Mouse (Mus musculus): ENCODE results near the gene Sucla2. TPM values are rescaled to one million over a fixed set of nuclear protein-coding genes. Genes with fewer than 3 reads are reported as not detected.

The Sucla2 gene
- total RNA-seq (2017) = 79.3 to 102 TPM (median 99.6 TPM) in 3 replicates

DNA sequence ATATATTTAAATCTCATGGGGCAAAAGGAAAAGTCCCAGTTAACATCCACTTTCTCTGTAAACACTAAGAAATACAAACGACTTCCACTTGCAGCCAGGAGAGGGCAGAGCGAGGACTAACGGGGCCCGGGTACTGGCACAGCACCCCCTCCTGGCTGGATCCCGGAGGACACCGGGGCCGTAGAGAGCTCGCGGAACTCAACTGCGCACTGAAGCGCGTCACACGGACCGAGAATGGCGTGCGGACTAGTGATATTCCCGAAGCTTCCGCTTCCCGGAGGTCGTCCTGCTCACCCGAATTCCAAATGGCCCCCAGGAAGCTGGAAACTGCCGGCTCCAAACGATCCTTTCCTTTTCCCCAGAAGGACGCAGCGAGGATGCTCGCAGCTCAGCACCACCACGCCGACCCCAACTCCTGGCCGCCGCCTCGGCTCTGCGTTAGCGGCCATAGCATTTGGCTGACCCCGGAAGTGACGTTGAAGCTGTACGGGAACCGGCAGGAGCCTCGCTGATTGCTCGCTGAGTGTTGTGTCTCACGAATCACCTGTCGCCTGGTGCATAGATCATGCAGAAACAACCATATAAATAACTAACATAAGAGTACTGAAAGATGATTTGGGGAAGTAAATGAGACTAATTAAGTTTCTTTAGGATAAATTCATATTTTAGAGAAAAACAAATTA is at the start of gene Sucla2:
Gene Sucla2, plus strand, starts transcription at position 554 of the 683 bp plus-strand sequence.
- peak; percentile 98 for ATAC-seq (replicated peaks; ENCODE audit: insufficient number of reproducible peaks, low FRiP score, low TSS enrichment, poor library complexity, severe bottlenecking)

DNA sequence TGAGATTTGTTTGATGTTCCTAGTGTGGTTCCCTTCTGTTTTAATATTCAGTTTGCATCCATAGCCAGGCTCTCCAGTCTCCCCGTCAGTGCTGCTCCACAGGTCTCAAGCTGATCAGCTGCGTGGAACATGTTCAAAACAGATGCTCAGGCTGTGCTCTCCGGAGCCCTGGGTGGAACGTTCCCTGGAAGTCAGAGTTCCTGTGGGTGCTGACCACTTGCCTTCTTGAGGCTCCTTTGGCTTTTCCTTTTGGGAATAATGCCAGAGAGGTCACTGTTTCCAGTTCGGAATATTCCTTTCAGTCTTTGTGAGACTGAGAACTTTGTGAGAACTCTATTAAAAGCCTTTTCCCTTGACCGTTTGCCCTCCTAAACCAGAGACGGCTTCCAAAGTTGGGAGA is 49.6 kb upstream of the Sucla2 start:
- ATAC-seq (replicated peaks; ENCODE audit: insufficient number of reproducible peaks, low FRiP score, low TSS enrichment, poor library complexity, severe bottlenecking) = no peak

DNA sequence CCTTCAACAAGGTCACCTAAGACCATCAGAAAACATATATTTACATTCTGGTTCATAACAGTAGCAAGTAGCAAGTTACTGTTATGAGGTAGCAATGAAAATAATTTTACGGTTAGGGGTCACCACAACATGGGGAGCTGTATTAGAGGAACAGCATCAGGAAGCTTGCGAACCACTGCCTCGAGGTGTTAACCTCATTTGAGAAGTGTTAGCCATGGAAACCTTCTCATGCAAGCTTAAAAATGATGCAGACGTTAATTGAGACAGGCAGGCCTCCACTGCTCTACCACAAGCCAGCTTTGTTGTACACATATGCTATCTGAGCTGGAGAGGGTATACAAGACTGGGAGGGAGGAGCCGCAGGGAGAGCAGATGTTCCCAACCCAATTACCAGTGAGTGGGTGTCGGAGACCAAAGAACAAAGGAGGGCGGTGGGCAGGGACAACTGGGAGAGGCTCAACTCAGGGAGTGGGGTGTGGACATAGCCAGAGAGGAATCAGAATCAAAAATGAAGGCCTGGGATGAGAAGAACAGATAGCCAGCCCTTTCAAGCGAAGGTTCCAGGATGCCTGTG is 48.7 kb upstream of the Sucla2 start:
- ATAC-seq (replicated peaks; ENCODE audit: insufficient number of reproducible peaks, low FRiP score, low TSS enrichment, poor library complexity, severe bottlenecking) = 0 out of 2 replicates have a peak, but pooled peaks have one; percentile 30

DNA sequence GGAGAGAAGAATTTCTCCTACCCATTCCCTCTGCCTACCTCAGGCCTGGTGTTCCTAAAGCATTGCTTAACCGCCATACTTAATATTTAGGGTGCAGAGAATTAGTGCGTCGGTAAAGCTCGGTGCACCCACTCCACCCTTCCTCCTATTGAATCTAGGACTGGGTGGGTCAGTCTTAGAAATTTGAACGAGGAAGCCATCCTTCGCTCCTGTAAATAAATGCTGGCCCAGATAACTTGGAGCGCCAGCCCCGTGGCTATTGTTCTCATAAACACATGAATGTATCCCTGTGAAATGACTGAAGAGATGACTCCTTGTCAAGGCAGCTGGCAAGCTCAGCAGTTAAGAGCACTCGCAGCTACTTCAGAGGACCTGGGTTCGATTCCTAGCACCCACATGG is 48.0 kb upstream of the Sucla2 start:
- ATAC-seq (replicated peaks; ENCODE audit: insufficient number of reproducible peaks, low FRiP score, low TSS enrichment, poor library complexity, severe bottlenecking) = no peak

DNA sequence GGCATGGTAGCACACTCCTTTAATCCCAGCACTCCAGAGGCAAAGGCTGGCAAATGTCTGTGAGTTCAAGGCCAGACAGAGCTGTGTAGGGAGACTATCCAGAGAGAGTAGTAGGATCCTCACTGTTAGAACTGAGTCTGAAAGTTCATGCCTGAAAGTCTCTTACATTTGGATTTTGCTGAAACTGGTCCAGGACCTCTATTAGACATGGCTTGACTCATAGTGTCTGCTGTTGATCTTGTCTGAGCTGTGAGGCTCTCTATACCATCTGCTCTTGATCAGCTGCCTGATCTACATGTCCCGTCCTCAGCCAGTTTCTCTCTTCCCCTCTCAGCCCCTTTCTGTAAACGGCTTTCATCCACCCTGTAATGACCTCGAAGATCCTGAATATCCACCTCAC is 46.8 kb upstream of the Sucla2 start:
- no peak for ATAC-seq (replicated peaks; ENCODE audit: insufficient number of reproducible peaks, low FRiP score, low TSS enrichment, poor library complexity, severe bottlenecking)

DNA sequence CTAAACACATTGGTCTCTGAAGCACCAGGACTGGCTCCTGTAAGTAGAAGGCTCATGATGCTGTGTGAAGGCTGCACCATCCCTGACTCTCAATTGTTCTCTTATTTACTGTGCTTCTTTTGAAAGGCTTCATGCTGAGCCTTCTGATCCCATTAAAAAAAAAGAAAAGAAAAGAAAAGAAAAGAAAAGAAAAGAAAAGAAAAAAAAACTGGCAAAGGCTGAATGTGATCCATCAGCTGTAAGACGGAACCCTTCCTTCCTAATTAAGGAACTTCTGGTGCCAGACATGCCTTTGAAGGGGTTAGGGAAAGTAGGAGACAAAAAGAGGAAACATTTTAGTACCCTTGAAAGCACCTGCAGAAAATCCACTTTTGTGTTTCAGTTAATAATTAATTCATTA is 45.3 kb upstream of the Sucla2 start:
- ATAC-seq (replicated peaks; ENCODE audit: insufficient number of reproducible peaks, low FRiP score, low TSS enrichment, poor library complexity, severe bottlenecking) = no peak

DNA sequence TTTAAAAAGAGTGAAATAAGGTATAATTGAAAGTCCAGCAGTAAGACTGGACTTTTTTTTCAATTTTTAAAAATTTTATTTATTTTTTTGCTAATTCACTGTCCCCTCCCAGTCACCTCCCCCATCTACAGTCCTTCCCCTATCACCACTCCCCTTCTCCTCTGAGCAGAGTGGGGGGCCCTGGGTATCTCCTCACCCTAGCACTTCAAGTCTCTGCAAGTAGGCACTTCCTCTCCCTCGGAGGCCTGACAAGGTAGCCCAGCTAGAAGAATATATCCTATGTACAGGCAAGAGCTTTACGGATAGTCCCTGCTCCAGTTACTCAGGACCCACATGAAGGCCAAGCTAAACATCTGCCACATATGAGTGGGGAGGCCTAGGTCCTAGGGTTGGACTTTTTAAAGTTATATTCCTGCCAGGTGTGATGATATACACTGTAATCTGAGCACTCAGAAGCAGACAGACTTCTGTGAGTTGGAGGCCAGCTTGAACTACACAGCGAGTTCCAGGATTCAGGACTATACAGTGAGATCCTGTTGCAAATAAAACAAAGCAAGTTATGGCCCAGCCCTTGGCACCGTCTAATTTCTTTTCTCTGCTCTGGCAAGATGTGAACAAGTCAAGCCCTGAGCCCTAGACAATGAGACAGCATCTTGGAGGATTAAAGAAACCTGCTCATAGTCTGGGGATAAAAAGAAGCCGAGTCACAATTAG is 41.4 kb upstream of the Sucla2 start:
- no peak for ATAC-seq (replicated peaks; ENCODE audit: insufficient number of reproducible peaks, low FRiP score, low TSS enrichment, poor library complexity, severe bottlenecking)

DNA sequence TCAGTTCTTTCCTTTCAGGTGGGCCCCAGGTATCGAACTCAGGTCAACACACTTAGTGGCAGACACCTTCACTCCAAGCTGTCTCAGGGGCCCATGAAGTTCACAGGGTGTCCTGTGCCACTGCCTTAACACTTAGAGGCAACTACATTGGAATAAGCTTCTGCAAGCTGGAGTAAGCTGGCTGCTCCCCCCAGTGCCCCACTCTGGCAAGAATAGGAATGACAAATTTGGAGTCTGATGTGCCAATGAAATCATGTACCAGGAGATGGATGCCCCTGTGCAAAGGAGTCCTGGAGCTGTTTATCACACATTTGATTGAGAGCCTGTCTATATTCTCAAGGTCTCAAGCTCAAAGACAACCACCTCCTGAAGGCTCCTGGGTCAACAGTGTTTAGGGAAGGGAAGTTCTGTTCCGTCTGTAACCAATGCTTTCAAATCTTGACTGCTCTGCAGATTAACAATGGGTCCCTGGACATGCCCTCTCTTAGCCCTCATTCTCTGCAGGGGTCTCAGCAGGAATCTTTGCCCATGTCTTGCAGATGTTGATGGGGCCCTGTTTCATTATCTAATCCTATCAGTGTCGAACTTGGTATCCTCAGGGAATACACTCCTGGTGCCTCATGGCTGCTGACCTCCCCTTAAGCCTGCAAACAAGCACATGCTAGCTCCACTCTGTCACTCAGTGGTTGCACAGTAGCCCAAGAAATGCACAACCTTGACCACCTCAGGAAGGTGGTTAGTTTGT is 40.6 kb upstream of the Sucla2 start:
- no peak for ATAC-seq (replicated peaks; ENCODE audit: insufficient number of reproducible peaks, low FRiP score, low TSS enrichment, poor library complexity, severe bottlenecking)

DNA sequence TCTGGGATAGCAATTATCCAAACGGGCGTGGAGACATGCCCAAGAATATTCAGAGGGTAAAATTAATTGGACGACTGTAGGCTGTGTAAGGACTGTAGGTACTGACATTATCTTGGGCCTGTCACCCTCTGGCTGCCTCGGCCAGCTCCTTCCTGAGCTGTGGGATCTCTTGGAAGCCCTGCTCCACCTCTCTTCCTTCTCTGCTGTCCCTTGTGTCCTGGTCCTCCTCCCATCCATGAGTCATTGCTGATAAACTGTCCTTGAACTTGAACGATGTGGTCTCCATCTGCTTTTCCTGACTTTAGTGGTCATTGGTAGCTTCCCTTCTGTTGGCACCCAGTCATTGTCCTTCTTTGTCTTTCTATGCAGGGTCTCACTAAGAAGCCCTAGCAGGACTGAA is 38.5 kb upstream of the Sucla2 start:
- ATAC-seq (replicated peaks; ENCODE audit: insufficient number of reproducible peaks, low FRiP score, low TSS enrichment, poor library complexity, severe bottlenecking) = no peak

DNA sequence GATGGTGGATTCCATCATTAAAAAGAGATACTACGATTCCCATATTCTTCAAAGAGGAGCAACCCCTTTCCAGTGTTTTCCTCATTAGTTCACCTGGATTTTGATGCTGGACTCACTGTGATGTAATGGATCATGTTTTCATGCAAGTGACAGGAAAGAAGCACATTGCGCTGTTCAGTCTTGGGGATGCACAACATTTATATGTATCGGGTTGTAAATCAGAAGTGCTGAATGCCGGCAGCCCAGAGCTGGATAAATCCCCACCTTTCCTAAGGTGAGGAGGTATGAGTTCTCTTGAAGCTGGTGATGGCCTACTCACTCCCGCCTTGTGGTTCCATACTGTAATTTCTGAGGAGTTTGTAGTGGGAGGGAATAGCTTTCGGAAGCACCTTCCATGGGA is 31.8 kb upstream of the Sucla2 start:
- no peak for ATAC-seq (replicated peaks; ENCODE audit: insufficient number of reproducible peaks, low FRiP score, low TSS enrichment, poor library complexity, severe bottlenecking)

DNA sequence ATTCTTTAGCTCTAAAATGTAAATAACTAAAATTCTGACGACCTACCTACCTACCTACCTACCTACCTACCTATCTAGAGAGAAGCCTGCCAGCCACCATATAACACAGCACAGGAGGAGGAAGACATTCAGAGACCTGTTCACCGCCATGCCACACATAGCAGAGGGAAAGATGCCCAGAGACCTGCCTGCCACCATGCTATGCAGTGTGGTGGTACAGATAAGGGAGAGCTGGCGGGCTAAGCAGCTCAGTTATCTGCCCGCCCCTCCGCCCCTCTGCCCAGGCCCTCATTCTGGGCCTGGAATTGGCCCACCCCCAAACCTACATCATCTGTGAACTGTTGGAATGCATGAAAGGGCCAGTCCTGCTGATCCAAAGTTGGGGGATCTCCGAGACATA is 31.0 kb upstream of the Sucla2 start:
- no peak for ATAC-seq (replicated peaks; ENCODE audit: insufficient number of reproducible peaks, low FRiP score, low TSS enrichment, poor library complexity, severe bottlenecking)

DNA sequence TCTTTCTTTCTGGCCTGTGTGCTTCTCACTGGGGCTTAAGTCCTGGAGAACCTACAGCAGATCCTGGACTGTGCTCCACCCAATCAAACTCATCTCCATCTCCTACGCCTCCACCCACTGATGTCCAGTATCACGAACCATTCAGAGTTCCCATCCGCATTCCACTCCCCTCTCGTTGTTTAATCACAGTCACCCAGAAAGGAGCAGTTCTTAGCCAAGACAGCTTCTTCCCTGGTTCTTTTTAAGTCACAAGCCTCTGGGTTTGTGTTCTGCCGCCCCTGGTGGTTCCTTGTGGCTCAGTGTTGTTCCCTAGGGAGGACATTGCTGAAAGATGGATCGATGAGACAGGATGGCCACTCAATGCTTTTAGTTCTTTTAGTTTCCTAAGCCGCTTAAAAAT is 29.4 kb upstream of the Sucla2 start:
- no peak for ATAC-seq (replicated peaks; ENCODE audit: insufficient number of reproducible peaks, low FRiP score, low TSS enrichment, poor library complexity, severe bottlenecking)

DNA sequence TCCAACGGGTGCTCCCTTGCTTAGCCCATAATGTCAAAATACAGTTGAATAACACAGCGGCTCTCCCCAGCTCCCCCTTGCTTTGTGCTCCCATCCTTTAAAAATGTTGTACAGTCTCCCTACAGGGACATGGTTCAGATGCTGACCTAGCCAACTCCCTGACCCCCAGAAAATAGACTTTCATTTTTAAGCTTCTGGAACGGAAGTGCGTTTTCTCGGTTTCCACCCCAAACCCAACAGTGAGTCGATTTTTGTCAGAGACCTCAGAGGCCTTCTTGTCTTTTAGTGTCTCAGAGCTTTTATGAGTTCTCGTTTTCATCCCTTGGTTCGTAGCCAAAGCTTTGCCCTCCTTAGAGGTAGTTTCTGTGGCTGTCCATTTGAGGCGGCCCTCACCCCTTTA is 23.8 kb upstream of the Sucla2 start:
- no peak for ATAC-seq (replicated peaks; ENCODE audit: insufficient number of reproducible peaks, low FRiP score, low TSS enrichment, poor library complexity, severe bottlenecking)

DNA sequence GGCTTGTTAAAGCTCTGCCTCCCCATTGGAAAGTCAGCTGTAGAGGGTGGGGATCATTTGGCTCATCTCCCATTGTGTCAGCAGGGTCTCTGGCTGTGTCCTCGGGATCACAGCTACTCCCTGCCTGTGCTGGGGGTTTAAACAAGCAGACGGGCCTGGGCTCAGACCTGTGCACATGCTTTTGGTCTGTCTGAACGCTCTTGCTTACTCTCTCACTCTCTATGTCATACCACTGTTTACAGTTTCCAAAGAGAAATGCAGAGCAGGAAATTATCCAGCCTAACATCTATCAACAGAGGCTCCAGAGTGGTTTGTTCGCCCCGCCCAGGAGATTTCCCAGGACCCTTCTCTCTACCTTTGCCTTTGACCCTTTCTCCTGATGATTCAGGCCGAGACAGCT is 23.4 kb upstream of the Sucla2 start:
- no peak for ATAC-seq (replicated peaks; ENCODE audit: insufficient number of reproducible peaks, low FRiP score, low TSS enrichment, poor library complexity, severe bottlenecking)

DNA sequence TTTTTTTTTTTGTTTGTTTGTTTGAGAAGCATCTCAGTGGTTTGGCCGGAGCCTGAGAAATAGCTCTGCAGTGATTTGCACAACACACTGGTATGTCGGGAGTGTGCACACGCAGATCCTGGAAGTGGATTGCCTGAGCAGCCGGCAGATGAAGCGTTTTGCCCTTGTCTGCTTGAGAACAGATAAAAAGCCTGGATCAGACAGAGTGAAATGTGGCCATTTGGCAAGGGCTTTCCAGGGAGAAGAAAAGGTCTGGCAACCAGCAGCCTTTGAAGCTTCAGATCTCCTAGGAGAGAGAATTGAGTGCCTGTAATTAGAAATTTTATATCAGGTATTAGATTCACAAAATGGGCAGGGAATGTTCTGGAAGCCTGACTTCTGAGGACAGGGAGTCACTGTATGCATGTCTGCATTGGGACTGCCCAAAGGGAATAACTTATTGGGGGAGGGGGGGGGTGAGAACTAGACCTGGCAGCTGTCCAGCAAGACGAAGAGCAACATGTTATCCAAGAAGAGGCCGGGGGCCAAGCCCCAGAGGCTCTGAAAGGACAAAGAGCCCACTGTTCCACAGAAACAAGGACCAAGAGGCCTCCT is 22.4 kb upstream of the Sucla2 start:
- no peak for ATAC-seq (replicated peaks; ENCODE audit: insufficient number of reproducible peaks, low FRiP score, low TSS enrichment, poor library complexity, severe bottlenecking)

DNA sequence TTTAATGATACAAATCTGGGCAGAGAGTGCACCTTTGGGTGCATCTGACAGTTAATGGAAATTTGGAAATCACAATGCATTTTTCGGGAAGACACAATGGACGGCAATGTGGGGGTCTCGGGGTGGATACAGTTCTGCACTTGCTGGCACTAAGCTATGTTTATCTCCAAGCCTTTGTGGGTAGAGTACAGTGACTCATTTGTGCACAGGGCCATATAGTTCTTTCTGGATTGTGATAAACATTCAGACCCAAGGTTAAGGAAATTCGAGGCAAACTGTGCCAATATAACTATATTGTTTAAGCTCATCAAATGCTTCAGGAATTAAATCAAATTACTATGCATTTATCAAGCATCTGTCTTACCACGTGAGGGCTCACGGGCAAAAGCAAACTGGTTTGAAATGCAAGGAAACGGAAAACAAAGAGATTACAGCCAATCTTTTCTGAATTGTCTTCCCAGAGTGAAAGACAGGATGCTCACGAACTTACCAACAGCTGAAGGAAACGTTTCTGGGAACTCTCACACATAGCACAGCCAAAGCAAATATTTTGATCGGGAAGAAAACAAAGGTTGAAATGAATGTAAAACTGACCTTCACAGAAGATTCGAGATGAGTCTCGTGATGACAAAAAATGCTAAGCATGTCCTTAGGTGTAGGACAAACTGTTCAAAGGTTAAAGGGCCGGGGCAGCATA is 21.7 kb upstream of the Sucla2 start:
- ATAC-seq (replicated peaks; ENCODE audit: insufficient number of reproducible peaks, low FRiP score, low TSS enrichment, poor library complexity, severe bottlenecking) = no peak

DNA sequence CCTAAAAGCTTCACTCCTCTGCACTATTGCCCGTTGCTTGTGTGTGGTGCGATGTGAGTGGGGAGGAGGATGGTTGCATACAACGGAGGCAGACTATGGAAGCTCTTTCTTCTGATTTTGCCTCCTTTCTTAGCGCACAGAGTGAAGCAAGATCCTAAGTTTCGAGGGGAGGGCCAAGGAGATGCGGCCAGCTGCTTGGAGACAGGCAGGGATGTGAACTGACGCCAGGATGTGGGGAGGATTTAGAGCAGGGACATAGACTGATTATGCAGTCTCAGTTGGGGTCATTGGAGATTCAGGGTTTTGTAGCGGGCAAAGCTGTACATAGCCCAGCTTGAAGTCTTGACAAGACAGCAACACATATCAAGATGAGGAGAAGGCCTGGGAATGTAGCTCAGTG is 18.8 kb upstream of the Sucla2 start:
- ATAC-seq (replicated peaks; ENCODE audit: insufficient number of reproducible peaks, low FRiP score, low TSS enrichment, poor library complexity, severe bottlenecking) = no peak

DNA sequence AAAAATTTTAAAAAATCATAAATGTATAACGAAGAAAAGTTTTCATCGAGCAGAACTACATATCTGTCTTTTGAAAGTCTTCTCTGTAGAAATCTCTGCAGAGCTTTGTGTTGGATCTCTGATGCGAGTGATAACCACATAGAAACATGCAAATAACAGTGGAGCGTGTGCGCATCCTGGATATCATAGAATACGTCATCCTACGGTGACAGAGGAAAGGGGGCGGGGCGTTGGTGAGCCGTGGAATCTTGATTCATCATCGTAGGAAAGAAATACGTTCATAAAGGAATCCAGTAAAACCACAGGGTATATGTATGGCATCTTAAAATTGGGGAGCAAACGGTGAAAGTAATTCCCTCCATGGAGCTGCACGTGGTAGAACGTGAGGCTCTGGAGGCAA is 17.9 kb upstream of the Sucla2 start:
- no peak for ATAC-seq (replicated peaks; ENCODE audit: insufficient number of reproducible peaks, low FRiP score, low TSS enrichment, poor library complexity, severe bottlenecking)

All from monocyte, adult 5-6 weeks (primary cell).